Mouse (Mus musculus): Measurements from ENCODE around the gene Sec14l4.
"Not testable (repeated sequence)": the region's sequence is repeated elsewhere in the genome, so short reads cannot be mapped to it uniquely, and the experiment has no call there.

Sec14l4 gene

DNA sequence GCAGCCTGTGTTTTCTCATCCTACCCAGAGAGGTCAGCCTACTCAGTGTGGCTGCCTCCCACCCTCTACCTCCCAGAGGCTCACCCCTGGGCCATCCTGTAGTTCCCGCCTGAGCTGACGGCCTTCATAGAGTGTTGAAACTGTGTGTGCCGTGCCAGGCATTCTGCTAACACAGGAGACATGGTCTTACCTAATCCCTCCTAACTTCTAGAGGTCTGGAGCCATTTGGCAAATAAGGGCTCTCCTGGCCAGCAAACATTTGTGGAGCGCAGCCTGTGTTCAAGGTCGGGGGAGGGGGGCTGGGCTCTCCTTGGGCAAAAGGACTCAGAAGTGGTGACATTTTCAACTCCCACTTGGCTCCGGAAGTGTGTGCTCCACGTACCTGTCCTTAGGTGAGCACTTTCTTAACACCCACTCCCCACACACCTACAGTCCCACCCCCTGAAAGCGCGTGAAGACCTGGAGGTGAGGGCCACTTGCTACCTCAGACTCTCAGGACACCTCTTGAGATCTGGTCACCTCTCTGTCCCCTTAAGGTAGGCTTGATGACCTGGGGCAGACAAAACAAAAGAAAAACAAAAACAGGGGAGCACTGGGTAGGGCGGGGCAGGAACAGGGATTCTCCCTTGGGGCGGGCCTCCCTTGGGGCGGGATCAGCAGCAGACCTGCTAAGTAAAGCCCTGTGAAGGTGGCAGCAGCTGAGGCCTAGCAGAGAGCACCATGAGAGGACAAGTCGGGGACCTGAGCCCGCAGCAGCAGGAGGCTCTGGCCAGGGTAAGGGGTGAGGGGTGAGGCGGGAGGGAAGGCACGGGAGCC lies at the start of gene Sec14l4:
Sec14l4 (plus strand) TSS at position 337 of the 816 bp plus-strand sequence.
- no peak for DNase-seq

GRCm38 (mm10) chr11:3981536-3981935 lies 49.7 kb upstream of the Sec14l4 start:
- DNase-seq, result no peak

DNA sequence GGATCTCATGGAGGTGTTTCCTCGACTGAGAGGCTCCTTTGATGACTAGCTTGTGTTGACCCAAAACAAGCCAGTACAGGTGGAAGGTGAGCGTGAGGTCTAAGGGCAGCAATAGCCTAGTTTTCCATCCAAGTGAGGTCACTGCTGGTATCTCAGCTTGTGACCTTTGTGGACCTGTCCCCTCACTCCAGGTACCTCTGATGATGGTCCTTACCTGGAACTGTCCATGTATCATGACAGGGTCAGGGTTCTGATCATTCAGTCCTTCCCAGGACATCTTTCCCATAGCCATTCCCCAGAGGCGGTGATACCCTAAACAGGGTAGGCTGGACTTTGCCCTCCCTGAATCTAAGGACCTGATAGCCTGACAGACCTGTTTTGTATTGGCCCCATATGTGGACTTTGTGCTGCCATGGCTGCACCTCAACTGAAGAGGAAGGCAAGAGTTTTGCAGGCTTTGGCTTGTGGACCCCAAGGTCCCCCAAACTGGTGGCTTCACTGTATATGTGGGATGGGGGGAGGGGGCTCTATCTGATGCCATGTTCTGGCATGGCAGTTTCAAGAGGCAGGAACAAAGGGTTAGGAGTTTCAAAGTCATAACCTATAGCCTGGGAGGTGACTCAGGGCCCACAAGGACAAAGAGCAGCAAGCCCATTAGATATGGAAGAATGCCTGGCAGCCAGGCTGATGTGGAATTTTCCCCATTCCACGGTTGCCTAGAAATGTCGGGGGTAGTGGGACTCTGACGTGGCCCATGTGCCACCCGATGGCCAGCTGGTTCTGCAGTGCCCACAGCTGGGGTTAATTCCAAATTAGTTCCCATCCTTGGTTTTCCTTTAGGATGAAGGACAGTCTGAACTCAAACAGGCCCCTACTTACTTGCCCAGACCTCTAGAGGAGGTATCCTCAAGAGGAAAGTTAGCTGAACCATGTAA lies 48.7 kb upstream of the Sec14l4 start:
- DNase-seq, result no peak

DNA sequence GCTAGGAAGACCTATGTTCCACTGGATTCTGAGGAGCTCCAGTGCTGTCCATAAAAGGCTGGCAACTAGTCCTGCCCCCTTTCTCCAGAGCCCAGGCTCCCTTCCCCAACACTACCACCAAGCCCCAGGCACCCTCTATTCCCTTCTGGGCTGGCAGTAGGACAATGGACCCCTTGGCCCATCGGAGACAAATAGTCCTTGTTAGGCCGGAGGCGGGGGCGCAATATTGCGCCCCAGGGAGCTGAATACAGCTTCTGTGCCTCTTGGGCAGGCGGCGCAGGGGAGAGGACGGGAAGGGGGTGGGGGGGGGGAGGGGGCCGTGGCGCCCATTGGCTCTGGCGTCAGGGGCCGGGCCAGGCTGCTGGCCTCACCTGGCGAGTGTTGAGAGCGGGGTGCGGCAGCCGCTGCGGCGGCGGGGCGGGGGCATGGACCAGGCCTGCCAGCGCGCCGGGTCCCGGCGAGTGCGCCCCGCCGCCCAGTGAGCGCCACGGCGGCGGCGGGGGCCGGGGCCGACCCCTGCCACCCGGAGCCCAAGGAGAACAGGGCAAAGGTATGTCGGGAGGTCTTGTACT lies 47.9 kb upstream of the Sec14l4 start, which contains the start of gene Gal3st1:
Gal3st1 (plus strand) TSS at position 346 of the 572 bp plus-strand sequence.
- DNase-seq, result peak; percentile 33

DNA sequence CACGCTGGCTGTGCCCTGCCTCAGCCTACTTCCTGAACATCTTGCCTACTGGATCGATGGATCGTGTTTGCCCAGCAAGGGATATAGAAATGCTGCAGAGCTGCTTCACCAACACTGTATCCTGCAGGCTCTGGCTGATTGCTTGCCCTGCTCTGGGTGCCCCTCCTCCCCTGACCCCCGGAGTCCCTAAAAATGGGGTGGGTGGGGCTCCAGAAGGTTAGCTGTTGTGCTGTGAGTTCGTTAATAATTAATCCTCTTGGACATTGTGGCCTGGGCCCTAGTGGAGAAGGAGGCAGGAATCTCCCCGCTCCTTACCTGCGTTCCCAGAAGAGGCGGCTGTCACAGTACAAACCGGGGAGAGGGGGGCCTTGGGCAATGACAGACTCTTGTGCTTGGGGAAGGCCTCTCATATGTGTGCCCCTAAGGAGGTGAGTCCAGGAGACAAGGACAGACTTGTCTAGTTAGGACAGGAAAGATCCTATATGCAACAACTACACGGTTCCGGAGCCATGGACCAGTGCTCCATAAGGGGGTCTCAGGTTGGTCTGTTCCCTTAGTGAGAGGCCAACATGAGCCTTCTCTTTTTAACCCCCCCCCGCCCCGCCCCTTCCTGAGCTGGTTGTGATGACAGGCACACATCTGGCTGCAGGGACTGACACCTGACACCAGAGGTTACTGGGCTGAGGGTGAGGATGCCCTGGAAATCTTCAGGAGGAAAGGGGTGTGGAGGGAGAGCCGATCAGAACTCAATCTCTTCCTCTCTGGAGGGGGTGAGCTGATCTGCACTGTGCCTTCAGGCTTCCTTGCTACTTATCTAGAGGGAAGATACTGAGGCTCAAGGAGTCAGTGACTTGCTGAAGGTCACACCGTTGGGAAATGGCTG lies 47.2 kb upstream of the Sec14l4 start:
- peak; percentile 20 for DNase-seq

GRCm38 (mm10) chr11:3989748-3990147 lies 41.5 kb upstream of the Sec14l4 start:
- no peak for DNase-seq

DNA sequence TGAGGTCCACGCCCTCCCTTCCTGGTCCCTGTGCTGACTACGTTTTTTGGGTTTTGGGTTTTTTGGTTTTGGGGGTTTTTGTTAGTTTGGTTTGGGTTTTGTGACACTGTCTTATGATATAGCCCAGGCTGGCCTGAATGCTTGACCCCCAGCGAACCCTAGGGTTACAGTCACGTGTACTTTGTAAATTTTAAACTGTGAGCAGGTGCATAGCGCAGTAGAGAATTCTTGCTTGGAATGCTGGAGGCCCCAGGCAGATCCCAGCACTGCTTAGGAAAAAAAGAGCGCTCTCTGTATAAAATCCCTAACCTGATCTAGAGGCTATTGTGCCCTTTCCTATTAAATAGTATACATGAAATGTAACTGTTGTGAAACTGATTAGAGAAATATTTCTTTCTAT lies 38.1 kb upstream of the Sec14l4 start:
- no peak for DNase-seq

DNA sequence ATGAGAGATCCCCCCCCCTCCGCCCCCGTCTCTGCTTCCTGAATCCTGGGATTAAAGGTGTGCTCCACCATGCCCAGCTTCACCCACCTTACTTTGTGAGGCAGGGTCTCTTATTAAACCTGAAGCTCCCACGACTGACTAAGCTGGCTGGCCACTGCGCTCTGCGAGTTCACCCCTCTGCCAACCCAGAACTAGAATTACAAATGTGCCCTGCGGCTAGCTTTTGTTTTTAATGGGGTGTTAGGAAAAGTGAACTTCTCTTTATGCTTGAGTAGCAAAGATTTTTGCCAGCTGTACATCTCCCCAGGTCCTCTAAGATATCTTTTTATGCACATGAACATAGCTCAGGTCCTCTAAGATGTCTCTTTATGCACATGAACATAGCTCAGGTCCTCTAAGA lies 37.3 kb upstream of the Sec14l4 start:
- DNase-seq, result no peak

- no peak for DNase-seq
Measured at GRCm38 (mm10) chr11:3995511-3995910, 35.8 kb upstream of the Sec14l4 start.

- no peak for DNase-seq
Measured at GRCm38 (mm10) chr11:3996840-3997239, 34.4 kb upstream of the Sec14l4 start.

GRCm38 (mm10) chr11:3997978-3998720 lies 33.1 kb upstream of the Sec14l4 start:
- DNase-seq, result peak; percentile 42

GRCm38 (mm10) chr11:3999547-3999946 lies 31.7 kb upstream of the Sec14l4 start:
- no peak for DNase-seq

- peak; percentile 79 for DNase-seq
Measured at GRCm38 (mm10) chr11:4001603-4002002, 29.7 kb upstream of the Sec14l4 start.

- no peak for DNase-seq
Measured at GRCm38 (mm10) chr11:4005220-4005805, 25.9 kb upstream of the Sec14l4 start.

GRCm38 (mm10) chr11:4006462-4006861 lies 24.8 kb upstream of the Sec14l4 start:
- no peak for DNase-seq

- no peak for DNase-seq
Measured at GRCm38 (mm10) chr11:4012616-4013015, 18.6 kb upstream of the Sec14l4 start.

DNA sequence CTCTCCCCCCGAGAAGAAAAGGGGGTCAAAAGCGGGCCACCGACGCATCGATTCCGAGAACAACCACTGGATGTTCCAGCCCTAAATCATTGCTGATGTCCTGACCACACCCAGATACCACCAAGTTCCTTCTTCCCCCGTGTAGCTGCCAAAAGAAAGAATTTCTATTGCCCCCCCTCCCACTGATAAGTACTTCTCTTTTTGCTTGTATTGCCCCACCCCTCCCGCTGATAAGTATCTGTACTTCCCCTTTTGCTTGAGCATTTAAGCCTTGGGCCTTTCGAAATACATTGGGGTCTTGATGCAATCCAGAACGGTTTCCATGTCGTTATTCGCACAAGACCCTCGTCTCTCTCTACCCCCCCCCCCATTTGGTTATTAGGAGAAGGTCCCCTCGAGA lies 15.5 kb upstream of the Sec14l4 start:
- not testable (repeated sequence) for DNase-seq

DNA sequence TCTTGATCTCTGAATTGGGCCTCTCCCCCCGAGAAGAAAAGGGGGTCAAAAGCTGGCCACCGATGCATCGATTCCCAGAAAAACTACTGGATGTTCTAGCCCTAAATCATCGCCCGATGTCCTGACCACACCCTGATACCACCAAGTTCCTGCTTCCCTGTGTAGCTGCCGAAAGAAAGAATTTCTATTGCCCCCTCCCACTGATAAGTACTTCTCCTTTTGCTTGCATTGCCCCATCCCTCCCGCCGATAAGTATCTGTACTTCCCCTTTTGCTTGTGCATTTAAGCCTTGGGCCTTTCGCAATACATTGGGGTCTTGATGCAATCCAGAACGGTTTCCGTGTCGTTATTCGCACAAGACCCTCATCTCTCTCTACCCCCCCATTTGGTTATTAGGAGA lies 9.2 kb upstream of the Sec14l4 start:
- not testable (repeated sequence) for DNase-seq

DNA sequence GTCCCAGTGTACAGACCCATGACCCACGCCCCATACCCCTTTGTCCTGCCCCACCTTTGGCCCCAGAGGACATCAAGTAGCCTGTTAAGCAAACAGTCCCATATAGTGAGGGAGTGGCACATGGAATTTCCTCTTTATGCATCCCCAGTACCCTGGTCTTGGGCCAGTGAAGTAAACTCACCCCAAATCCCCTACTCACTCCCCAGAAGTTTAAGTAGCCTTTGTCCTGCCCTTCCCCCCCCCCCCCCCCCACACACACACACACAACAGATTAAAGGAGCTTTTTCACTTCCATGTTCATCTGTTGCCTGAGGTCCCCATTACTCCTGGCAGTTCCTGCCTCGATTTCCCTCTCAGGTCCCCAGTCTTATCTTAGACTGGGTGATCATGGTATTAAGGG lies 7.9 kb upstream of the Sec14l4 start:
- DNase-seq, result no peak

GRCm38 (mm10) chr11:4027066-4027465 lies 4.2 kb upstream of the Sec14l4 start:
- no peak for DNase-seq

Measured in embryo, embryonic 11 days (tissue).